Mouse (Mus musculus) small intestine, adult 2 months (tissue): Measurements from ENCODE around the gene 2210016F16Rik.

Experiments used
- CTCF ChIP-seq: fragments of 200-500 bp; IDR thresholded peaks from 2 replicates; pipeline ENCODE4 v1.5.1; 2012; ENCODE audit warnings: low read depth, mild to moderate bottlenecking, control low read depth, inconsistent platforms, low read length, moderate library complexity, mixed read lengths; ENCODE audit not compliant: insufficient replicate concordance, insufficient read length; ENCODE audit errors: extremely low read depth
- POLR2A ChIP-seq: fragments of 200-500 bp; IDR thresholded peaks from 2 replicates; pipeline ENCODE4 v1.6.1; 2012; ENCODE audit warnings: low read depth, mild to moderate bottlenecking, control low read depth, inconsistent platforms, low read length, moderate library complexity

GRCm38 (mm10) chr13:58415838-58416237, 30.8 kb upstream of the 2210016F16Rik start:
- TF ChIP-seq CTCF (no peak), POLR2A (no peak)
